Mouse (Mus musculus) c-Kit-positive CD71-positive TER-119-positive erythroid progenitor cells, embryonic 14.5 days (primary cell): Measurements from ENCODE around the gene Chrne.

Source experiments
- DNase-seq: peaks from one replicate; pipeline ENCODE4 v3.0.0-alpha.2; 2013; ENCODE audit warnings: low spot score

Gene Chrne

DNA sequence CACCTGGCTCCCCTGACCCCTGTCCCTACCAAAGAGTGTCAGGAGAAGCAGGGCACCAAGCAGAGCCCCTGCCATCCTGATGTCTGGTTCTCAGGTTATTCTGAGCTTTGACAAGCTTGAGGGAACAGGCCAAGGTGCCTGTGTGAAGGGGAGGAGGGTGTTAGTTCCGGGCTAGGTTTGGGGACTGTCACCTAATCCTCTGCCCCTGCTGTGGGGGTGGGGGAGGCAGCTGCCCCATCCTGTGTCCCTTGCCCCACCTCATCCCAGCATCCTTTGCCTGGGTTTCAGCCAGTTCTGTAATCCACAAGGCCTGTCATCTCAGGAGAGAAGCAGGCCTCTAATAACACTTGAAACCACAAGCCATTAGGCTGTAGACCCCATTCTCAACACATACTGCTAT, at the start of gene Chrne:
TSS of gene Chrne (minus strand) at position 116 of the 400 bp plus-strand sequence.
- no peak for DNase-seq

DNA sequence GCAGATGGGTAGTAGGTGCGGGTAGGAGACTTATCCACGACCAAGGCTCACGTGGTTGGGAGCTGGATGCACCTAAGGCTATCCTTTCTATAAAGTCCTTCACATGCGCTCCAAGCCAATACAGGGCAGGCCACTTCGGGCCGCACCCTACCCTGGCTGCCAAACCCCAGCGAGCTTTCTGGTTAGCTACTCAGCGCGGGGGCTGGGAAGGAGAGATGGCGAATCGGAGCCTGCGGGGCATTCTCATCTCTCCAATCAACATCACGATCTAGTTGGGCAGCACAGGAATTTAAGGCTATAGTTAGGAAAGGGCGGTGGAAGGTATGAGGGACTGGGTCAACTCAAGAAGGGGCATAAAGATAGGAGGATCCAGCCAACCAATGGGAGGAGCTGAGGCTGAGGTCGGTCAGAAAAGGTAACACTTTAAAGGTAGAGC, 49.3 kb upstream of the Chrne start:
- DNase-seq, result no peak

DNA sequence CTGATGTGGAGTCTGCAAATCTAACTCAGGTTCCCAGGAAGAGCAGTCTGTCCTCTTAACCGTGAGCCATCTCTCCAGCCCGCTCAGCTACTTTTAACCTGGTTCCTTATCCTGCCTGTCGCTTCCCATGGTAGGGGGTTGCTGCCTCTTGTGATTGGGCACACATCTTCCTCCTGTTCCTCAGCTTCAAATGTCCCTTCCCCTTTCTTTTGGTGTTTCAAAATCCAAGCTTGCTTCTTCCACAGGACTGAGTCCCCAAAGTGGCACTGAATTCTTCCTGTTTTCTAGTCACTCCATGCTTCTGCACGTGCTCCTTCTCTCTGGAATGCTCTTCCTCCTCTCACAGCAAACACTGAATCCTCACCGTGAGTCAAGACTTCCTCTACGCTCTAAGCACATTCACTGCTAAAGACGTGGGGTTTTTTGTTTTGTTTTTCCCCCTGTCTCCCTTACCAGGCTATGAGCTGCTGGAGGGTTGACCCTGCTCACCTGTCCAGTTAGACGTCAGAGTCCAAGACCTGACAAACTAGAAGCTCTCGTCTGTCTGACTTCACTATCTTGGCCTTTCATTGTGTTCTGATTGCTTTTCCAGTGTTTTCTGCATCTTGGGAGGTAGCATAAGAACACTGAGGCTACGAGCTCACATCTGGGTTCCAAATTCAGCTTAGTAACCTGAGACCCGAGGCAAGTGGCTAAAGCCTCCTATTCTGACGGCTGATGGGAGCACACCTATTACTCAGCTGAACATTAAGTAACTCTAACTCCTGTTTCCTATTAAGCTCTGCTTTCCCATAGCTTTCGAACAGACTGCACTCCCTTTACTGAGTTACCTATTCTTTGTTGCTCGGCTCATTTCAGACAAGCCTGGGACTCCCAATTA, 48.5 kb upstream of the Chrne start:
- DNase-seq, result no peak

DNA sequence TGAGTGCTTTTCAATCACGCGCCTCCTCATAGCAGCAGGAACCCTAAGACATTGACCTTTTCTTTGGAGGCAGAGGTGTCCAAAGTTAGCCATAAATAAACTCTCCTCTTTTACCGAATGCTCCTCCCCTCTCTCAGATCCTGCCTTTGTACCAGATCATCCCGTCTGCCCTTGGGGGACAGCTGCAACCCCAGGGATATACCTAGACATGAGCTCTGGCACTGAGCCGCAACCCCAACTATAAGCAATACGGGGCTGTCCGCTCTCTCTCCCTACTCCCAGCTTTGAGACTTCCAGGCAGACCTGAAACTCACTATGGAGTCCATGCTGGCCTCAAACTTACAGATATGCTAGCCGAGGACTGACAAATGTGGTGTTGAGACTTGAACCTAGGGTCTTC, 47.7 kb upstream of the Chrne start:
- DNase-seq, result no peak

DNA sequence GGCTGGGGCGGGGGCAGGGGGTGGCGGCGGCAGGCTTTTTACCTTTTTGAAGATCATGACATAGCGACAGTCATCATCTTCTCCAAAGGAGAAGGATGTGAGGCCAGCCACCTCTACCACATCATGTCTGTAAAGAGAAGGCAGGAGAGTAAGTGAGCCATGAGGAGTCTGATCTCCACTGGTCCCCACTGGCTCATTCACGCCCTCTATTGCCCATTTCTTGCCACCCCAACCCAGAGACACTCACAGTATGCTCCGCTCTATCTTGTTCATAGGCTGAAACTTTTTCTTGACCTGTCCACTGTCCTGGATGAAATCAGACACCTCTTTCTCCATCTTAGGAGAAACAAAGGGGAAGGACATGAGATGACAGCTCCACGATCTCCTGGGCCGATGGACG, 45.7 kb upstream of the Chrne start:
- no peak for DNase-seq

DNA sequence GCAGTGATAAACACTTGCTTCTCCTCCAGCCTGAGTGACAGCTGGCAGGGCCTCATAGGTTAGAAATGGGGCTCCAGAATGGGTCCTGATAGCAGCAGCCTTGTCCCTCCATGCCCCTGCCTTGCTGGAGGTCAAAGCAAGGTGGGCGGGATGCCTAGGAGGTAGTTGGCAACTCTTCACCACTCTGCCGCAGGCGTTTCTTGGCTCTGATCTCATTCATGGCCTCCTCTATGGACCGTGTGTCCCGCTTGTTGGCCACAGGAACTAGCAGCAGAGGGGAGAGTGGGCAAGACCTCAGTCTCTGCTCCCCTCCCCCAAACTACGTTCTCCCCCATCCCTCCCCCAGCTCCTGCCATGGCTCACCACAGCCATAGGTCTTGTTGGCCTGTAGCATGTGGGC, 44.9 kb upstream of the Chrne start:
- DNase-seq, result no peak

DNA sequence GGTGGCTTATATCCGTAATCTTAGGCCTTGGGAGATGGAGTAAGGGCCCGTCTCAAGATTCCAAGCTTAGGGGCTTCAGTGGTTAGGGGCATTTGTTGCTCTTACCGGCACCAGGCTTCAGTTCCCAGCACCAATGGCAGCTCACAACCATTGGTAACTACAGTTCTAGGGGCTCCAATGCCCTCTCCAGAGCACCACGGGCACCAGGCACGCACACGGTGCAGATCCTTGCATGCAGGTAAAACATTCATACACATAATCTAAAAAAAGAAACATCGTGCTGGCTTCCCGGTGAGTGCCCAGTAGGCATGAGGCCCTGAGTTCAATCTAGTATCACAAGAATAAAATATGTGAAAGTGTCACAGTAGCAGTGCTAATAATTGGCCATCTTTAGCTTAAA, 44.1 kb upstream of the Chrne start:
- DNase-seq, result no peak

DNA sequence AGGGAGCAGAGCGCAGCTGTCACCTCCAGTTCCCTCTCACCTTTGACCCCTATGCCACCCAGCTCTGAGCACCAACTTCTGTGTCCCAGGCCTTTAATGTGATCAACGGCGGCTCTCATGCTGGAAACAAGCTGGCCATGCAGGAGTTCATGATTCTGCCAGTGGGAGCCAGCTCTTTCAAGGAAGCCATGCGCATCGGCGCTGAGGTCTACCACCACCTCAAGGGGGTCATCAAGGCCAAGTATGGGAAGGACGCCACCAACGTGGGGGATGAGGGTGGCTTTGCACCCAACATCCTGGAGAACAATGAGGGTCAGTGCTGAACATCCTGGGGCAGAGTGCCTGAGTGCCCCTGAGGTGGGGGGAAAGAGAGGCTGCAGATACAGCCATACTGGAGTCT, 41.6 kb upstream of the Chrne start:
- no peak for DNase-seq

DNA sequence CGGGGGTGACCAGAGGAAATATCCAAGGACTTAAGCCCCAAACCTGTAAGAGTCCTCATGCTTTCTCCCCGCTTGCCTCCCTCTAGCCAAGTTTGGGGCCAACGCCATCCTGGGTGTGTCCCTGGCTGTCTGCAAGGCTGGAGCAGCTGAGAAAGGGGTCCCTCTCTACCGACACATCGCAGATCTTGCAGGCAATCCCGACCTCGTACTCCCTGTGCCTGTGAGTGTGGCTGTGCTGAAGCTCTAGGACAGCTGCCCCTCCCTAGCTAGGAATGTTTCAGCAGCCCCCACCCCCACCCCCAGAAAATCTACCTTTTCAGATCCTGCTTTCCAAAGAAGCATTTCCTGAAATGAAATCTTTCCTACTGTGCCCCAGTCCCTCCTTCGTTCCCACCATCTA, 39.9 kb upstream of the Chrne start:
- no peak for DNase-seq

DNA sequence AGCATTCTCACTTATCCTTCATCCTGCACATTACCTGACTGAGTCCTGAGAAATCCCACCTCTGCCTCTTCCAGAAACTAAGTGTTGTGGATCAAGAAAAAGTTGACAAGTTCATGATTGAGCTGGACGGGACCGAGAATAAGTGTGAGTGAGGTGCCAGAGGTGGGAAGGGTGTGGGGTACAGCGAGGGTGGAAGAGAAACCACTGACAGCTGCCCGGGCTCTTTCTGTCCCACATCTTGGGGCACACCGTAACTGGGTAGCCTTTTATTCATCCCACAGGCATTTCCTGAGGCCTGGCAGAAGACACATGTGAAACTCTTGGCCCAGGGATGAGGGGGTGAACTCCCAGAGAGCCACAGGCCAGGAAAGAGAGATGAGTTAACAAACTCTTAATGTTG, 39.5 kb upstream of the Chrne start:
- DNase-seq, result no peak

DNA sequence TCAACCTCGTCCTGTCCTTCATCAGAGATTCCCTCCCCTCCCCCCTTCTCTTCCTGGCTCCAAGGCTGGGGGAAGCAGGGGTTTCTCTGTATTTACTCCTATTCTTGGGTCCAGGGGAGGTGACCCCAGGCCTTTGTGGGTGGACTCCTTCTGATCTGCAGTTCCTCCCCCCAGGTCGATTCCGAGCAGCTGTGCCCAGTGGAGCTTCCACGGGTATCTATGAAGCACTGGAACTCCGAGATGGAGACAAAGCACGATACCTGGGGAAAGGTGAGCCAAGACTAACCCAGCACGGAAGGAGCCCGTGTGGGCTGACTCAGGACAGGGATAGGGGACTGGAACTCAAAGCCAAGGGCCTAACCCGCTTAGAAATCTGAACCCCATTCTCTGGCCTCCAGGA, 39.0 kb upstream of the Chrne start:
- DNase-seq, result no peak

DNA sequence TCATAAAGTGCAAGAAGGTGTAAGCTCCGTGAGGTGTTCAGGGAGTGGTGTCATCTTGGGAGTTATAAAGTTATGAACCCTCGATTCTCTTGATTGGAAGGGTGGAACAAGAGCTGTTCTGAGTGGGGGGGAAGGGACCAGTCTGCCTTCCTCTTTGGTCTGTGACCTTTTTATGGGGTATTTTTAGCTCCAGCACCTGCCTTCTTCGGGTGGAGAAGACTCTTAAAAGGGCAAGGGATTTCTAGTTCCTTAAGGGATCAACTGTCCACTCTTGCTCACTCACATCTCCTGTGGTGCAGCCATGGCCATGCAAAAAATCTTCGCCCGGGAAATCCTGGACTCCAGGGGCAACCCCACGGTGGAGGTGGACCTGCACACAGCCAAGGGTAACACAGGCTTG, 38.6 kb upstream of the Chrne start:
- no peak for DNase-seq

DNA sequence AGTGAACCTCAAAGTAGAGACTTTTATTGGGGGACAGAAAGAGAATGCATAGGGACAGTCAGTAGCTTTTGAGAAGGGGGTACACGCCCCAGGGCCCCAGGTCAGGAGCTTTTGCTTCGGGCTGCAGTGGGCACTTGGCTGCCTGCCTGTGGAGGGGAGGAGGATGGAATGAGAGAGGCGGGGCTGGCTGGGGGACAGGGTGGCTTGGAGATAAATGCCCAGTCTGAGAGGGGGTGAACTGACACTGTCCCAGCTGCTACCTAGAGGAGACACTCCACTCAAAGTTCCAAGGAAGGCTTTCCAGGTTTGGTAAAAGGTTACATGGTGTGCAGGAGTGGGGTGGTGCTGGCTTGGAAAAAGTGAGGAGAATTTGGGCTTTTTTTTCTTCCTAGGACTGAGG, 37.9 kb upstream of the Chrne start, which contains the start of gene Eno3:
TSS of gene Eno3 (plus strand) at position 239 of the 400 bp plus-strand sequence.
- no peak for DNase-seq

DNA sequence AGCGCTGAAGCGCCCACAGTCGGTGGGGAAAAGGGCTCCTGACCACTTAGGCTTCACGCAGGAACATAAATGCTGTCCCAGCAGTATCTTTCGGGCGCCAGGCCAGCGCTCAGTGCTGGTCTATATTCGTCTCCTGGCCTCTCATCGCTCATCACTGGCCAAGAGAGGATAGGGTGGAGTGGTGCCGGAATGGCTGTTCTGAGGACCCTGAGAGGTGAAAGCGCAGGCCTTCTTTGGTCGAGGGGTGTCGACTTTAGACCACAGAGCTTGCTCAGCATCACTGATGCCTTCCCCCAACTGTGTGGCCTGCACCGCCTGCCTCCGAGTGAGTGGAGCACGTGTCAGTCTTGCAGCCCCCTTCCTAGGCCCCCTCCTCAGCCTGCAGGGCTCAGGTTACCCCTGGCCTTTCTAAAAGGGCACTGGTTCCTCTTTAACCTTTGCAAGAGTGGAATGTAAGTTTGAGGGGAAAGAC, 37.5 kb upstream of the Chrne start:
- no peak for DNase-seq

DNA sequence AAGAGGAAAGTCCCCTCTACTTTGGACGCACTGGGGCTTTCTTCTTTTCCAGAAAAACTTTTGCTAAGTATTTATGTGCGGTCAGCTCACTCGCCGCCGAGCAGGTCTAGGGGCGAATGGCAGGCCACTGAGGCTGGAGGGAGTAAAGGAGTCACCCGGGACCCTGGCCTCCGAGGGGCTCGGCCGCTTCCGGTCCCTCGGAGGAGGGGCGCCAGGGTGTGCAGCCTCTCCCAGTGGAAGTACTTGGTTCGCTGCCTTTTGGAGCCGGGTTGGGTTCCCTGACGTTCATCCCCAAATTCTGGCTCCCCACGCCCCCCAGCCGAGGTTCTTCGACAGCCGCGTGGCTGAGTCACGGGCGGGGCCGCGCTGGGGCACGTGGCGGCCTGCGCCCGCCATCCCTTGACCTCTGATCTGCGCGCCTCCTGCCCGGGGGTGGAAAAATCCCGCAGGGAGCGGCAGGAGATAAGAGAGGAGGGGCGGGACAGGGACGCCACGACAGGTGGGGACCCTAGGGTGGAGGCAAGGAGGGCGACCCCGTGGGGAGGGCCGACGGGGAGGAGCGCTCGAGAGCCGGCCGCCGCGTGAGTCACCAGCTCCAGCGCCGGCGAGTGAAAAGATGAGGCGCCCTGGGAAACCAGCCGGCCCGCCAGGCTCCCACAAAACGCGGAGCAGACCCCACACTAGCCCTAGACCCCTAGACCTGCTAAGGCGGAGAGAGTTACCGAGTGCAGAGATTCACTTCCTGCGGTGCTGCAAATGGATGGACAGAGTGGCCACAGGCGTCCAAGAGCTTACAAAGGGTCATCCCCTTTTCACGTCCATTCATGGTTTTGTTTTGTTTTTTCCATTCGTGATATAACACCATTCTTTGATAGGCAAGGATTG, 36.8 kb upstream of the Chrne start:
- DNase-seq, result no peak

DNA sequence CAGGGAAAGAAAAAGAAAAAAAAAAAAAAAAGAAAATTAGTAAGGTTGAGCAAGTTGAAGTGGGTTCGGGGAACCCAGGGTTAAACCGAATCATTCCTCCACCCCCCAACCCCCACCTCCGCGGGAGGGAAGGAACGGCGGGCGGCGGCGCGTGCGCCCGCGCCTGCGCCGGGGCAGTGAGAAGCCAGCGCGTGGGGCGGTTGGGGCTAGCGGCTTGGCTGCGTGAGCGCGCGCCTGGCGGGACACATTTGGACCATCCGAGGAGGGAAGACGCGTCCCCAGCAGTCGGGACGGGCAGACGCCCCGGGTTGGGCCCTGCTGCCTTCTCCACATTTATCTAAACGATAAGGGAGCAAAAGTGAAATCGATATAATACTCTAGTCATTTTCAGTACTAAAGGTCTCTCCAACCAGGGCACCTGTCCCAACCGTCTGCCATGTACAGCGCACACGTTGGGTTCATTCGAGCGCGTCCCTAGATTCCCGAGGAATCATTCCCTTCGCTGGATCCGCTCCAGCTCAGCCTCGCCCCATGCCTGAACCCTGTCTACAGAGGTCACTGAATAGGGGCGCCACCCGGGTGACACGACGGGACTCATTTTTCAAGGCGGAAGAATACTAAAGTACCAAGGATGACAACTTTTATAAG, 36.0 kb upstream of the Chrne start:
- DNase-seq, result peak; percentile 69

DNA sequence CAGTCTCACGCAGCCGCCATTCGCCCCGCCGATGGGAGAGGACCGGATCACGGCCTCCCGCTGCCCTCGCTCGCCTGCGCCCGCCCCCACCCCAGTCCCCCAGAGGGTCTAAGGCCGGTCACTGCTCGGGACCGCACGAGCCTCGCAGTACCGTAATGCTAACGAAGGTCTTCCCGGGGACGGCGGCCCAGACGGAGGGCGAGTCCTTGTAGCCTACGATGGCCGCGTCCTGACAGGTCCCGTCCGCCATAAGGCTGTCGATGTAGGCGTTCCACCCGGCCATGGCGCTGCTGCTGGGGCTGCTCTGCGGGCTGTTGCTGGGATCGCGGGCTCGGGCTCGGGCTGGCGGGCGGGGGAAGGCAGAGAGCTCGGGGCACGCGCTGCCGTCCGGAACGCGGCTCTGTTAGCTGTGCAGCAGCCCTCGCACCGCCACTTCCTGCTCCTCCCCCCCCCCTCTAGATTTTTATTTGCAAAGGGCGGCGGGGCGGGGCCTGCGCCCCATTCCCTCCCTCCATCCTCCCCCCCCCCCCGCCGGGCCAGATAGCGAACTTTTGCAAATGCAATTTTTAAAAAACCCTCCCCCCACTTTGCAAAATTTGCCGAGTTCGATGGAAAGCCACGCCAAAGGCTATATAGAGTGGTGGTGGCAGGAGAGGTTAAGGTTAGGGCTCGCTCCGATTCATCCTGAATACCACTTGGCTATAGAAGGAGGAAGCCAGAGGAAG, 35.3 kb upstream of the Chrne start, which contains the start of gene Pfn1:
TSS of gene Pfn1 (minus strand) at position 447 of the 725 bp plus-strand sequence.
- peak; percentile 82 for DNase-seq

DNA sequence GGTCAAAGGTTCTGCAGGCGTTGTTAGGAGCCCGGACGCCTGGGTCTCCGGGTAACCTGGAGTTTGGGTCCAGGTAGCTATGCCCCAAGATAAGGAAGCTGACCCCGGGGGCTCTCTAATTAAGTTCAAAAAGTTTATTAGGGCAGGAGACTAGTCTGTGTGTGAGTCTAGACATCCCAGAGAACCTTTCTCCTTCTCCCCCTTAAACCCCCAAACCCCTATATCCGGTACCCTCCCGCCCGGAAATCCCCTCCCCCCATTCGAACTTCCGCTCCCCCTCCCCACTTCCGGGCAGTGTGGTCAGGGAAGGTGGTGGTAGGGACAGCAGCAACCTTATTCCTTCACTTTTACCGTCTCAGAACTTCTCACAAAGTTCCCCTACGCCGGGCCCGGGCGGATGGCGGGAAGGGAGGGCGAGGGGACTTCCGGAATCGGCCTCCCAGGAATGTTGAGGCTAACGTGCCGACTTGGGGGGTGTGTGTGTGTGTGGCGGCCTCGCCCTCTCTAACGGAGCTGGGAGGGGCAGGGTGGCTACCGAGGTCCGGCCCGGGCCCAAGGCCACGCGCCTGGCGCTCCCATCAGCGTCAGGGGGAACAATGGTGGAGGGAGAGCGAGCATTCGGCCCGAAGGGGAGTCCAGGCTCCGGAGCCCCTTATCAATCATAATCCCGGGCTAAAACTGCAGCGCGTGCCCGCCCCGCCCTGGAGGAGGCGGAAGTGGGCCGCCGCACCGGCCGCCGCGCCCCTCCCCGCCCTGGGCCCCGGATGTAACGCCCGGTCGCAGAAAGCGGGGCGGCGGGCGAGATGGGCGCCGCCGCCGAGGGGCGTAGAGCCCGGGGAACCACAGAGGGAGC, 34.6 kb upstream of the Chrne start:
- DNase-seq, result peak; percentile 69

DNA sequence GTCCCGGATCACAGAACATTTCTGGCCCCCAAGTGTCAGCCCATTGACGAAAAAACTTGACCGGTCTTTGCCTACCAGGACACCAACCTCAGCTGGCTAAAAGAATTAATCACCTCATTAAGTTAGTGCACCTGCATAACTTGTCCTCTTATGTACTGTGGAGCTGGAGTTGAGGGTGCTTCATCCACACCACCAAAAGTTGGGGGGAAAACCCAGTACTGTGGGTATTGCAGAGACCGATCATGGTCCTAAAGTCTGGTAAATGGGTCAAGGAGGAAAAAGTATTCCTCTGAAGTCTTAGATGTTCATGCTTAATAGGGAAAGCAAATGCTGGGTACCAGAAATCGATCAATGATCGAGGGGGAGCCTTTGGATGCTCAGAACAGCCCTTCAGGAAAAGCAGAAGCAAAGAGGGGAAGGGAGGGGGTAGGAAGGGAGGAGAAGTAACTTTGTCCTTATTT, 33.9 kb upstream of the Chrne start:
- DNase-seq, result no peak
